Mouse (Mus musculus): ENCODE results near the gene Pex7.

DNA sequence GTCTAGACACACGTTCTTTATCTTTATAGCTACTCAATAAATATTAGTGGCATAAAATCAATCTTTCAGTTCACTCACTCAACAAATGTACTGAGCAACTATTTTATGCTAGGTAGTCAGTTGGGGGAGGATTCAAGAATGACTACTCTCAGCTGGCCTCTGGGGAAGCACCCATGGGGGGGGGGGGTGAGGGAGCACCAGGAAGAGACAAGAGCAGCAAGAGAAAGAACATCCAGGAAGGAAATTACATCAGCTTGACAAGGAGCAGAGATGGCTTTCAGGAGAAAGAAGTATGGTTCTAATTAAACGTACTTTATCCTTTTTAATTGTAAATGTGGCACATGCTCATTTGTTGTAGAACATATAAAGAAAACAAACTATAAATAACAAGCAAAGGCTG lies 53.9 kb downstream of the Pex7 start:
- TF ChIP-seq CTCF (conservative IDR thresholded peaks at IDR 0.05; ENCODE audit: low read length) (no peak), NANOG (IDR thresholded peaks at IDR 0.05; ENCODE audit: borderline replicate concordance, low read length) (no peak), POU5F1 (IDR thresholded peaks at IDR 0.05; ENCODE audit: borderline replicate concordance, low read length) (no peak)
